Comparison of ENCODE assay signal across 9 mouse cellular contexts in the genomic region with DNA sequence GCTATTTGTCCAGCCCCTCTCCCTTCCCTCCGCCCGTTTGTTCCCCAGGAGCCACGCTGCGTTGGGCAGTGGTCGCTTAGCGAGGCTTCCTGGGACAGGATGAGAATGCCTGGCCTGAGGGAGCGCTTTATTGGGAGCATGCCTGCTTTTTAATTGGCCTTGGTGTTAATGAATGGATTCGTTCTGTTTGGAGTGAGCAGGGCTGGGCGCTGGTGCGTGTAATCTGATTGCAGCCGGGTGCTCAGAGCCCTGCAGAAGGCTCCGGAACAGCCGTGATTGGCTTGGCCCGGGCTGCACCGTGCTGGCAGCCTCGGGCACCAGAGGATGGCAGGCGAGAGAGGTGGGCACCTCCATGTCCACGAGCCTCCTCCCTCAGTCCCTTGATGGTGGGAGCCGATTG.
DNase-seq lines count a peak whose midpoint lies in the region; ATAC-seq lines count a peak whose summit lies in the region.
"Had no signal": no experiment of that assay in that cellular context is flagged by ENCODE, and none has a peak within 500 bp of the region (broad histone marks: within the 10 kb centered on the region; RNA-seq: fewer than 3 reads in every experiment).

No protein-coding gene starts in this region.

- H3K27me3 ChIP-seq in forebrain, embryonic 12.5 days: no peaks in the 10 kb centered on the region
- no peaks in the 10 kb centered on the region for H3K27me3 ChIP-seq in kidney, embryonic 14.5 days (ENCODE audit: control insufficient read depth, insufficient read depth, low read length)
- H3K27me3 ChIP-seq: lung, embryonic 15.5 days had no signal

- no peaks in the 10 kb centered on the region for H3K36me3 ChIP-seq in forebrain, embryonic 12.5 days (replicated peaks)
- no peaks in the 10 kb centered on the region for H3K36me3 ChIP-seq in kidney, embryonic 14.5 days (ENCODE audit: control insufficient read depth, insufficient read depth, low read length)
- H3K36me3 ChIP-seq: lung, embryonic 15.5 days had no signal

- 0 out of 2 replicates have a peak overlapping the region, but pooled peaks have one; percentile 36 for H3K9ac ChIP-seq in forebrain, embryonic 12.5 days
- H3K9ac ChIP-seq in kidney, embryonic 14.5 days (ENCODE audit: low read depth, low read length): no peak overlapping the region
- H3K9ac ChIP-seq: lung, embryonic 15.5 days had no signal

- H3K27ac ChIP-seq in forebrain, embryonic 12.5 days: peak overlapping the region; percentile 87
- H3K27ac ChIP-seq in kidney, embryonic 14.5 days (ENCODE audit: low read depth, low read length): no peak overlapping the region
- H3K27ac ChIP-seq: lung, embryonic 15.5 days had no signal

- intact Hi-C loops in gastrocnemius, postnatal 36 days (cut with DNase I): no loop called here
- intact Hi-C loops in left cerebral cortex, postnatal 4 days (cut with DNase I): no loop called here

- WGBS in forebrain, embryonic 12.5 days: under 1% methylated on average over 19 of the region's 19 CpGs
- 1% methylated on average over 19 of the region's 19 CpGs for WGBS in kidney, embryonic 14.5 days

- peaks cover 72% of the 10 kb centered on the region for H3K4me1 ChIP-seq in forebrain, embryonic 12.5 days
- peaks cover 21% of the 10 kb centered on the region for H3K4me1 ChIP-seq in kidney, embryonic 14.5 days (ENCODE audit: control insufficient read depth, insufficient read depth, low read length)
- H3K4me1 ChIP-seq: lung, embryonic 15.5 days had no signal

- ATAC-seq in forebrain, embryonic 12.5 days (ENCODE audit: low FRiP score): peak; percentile 95
- peak; percentile 90 for ATAC-seq in kidney, embryonic 14.5 days (ENCODE audit: low FRiP score, low TSS enrichment)
- no peak for ATAC-seq in erythroid progenitor cell, adult 5-6 weeks (replicated peaks; ENCODE audit: low FRiP score, poor library complexity, severe bottlenecking)

- H3K9me3 ChIP-seq in forebrain, embryonic 12.5 days: no peaks in the 10 kb centered on the region
- no peaks in the 10 kb centered on the region for H3K9me3 ChIP-seq in kidney, embryonic 14.5 days (ENCODE audit: control insufficient read depth, low read length)
- H3K9me3 ChIP-seq: lung, embryonic 15.5 days had no signal

- DNase-seq in gastrocnemius, adult 18-20 months (ENCODE audit: low spot score): peak; percentile 6
- no peak for DNase-seq in gastrocnemius, postnatal 36 days
- peak; percentile 95 for DNase-seq in left cerebral cortex, postnatal 4 days
- peak; percentile 27 to 54 for DNase-seq in right cerebral cortex, adult 2 months (ENCODE audit: low spot score in 2 of 2)
- no peak for DNase-seq in lung, postnatal 4 days

- H3K4me2 ChIP-seq in forebrain, embryonic 12.5 days: peak overlapping the region; percentile 41
- peak overlapping the region; percentile 22 for H3K4me2 ChIP-seq in kidney, embryonic 14.5 days (replicated peaks; ENCODE audit: low read depth, low read length)
- H3K4me2 ChIP-seq: lung, embryonic 15.5 days had no signal

- no peak overlapping the region for H3K4me3 ChIP-seq in forebrain, embryonic 12.5 days (replicated peaks)
- H3K4me3 ChIP-seq in kidney, embryonic 14.5 days (ENCODE audit: low read length): no peak overlapping the region
- H3K4me3 ChIP-seq: lung, embryonic 15.5 days had no signal

Comparison
In these comparisons a context has a peak if more than half of its experiments do, and no peak if none do; other contexts are left out.
1. DNase-seq: peak in gastrocnemius, adult 18-20 months (single experiment), left cerebral cortex, postnatal 4 days (single experiment) and right cerebral cortex, adult 2 months (2 of 2); none in gastrocnemius, postnatal 36 days (0 of 2) and lung, postnatal 4 days (0 of 2).